Mouse (Mus musculus) cortical plate, adult 2 months (tissue): ENCODE results near the gene Aspa. TPM values are rescaled to one million over a fixed set of nuclear protein-coding genes. Genes with fewer than 3 reads are reported as not detected.
"Not testable (repeated sequence)": the region's sequence is repeated elsewhere in the genome, so short reads cannot be mapped to it uniquely, and the experiment has no call there.

ENCODE experiments used
- H3K27ac ChIP-seq: fragments of 200-500 bp; 2 replicates; pipeline ENCODE4 v1.5.1; 2012; ENCODE audit warnings: low read length, control low read depth, inconsistent platforms; ENCODE audit not compliant: insufficient read depth
- H3K4me1 ChIP-seq: fragments of 200-500 bp; 2 replicates; pipeline ENCODE4 v1.6.1; 2011; ENCODE audit warnings: low read length; ENCODE audit not compliant: control insufficient read depth, insufficient read depth
- H3K4me3 ChIP-seq: fragments of 200-500 bp; 2 replicates; pipeline ENCODE4 v1.5.1; 2011; ENCODE audit warnings: mild to moderate bottlenecking, low read length, control low read depth; ENCODE audit not compliant: insufficient read depth
- CTCF ChIP-seq: fragments of 200-500 bp; IDR thresholded peaks from 2 replicates; pipeline ENCODE4 v1.5.1; 2011; ENCODE audit warnings: mild to moderate bottlenecking, control low read depth, low read length; ENCODE audit not compliant: insufficient read depth; ENCODE audit errors: extremely low read depth
- POLR2A ChIP-seq: fragments of 200-500 bp; IDR thresholded peaks from 2 replicates; pipeline ENCODE4 v1.6.1; 2011; ENCODE audit warnings: mild to moderate bottlenecking, low read length, control low read depth; ENCODE audit not compliant: insufficient read depth; ENCODE audit errors: extremely low read depth
- polyA plus RNA-seq: library from polyadenylated mRNA; depleted of rRNA; stranded (reverse); fragments of >200 nt; gene quantifications from 2 replicates; pipeline ENCODE4 v1.2.3, GENCODE M21; 2012; rRNA removed

Aspa gene
- polyA plus RNA-seq = 29.5 and 34.3 TPM in 2 replicates

GRCm38 (mm10) chr11:73329442-73329841 lies at the start of gene Aspa, which contains the start of the genes Gm49340 and Spata22:
Aspa (minus strand) TSS chr11:73329596.
Gm49340 (plus strand) TSS chr11:73329741.
Spata22 (plus strand) TSS chr11:73329741.
- TF ChIP-seq CTCF = no peak
- Histone ChIP-seq H3K27ac (no peak within 1 kb of the TSS), H3K4me3 (no peak within 1 kb of the TSS), H3K4me1 (no peaks in the 10 kb centered on the region)

- TF ChIP-seq CTCF (no peak), POLR2A (no peak)
- Histone ChIP-seq H3K4me3 (no peak within 1 kb of the TSS), H3K4me1 (no peaks in the 10 kb centered on the region), H3K27ac (no peak within 1 kb of the TSS)
Observed at GRCm38 (mm10) chr11:73370946-73371345, 41.5 kb upstream of the Aspa start, which contains the start of gene Olfr376. Olfr376 (plus strand) TSS chr11:73371246.

GRCm38 (mm10) chr11:73350483-73350882 lies 21.1 kb upstream of the Aspa start, which contains the start of gene Olfr20:
Olfr20 (plus strand) TSS chr11:73350783.
- TF ChIP-seq POLR2A (no peak), CTCF (no peak)
- no peak within 1 kb of the TSS for H3K27ac ChIP-seq
- H3K4me3 ChIP-seq = no peak within 1 kb of the TSS
- H3K4me1 ChIP-seq = no peaks in the 10 kb centered on the region

- H3K27ac ChIP-seq = no peak overlapping the region
- H3K4me1 ChIP-seq = no peaks in the 10 kb centered on the region
- no peak for TF ChIP-seq POLR2A
- TF ChIP-seq CTCF = no peak
- H3K4me3 ChIP-seq = no peak overlapping the region
Observed at GRCm38 (mm10) chr11:73336919-73337318, 7.5 kb upstream of the Aspa start.

- Histone ChIP-seq H3K4me1 (no peaks in the 10 kb centered on the region), H3K27ac (no peak overlapping the region), H3K4me3 (no peak overlapping the region)
- TF ChIP-seq CTCF (no peak), POLR2A (no peak)
Observed at GRCm38 (mm10) chr11:73333357-73333756, 4.0 kb upstream of the Aspa start.

- TF ChIP-seq CTCF = no peak
- no peak for TF ChIP-seq POLR2A
- H3K27ac ChIP-seq = no peak overlapping the region
Observed at GRCm38 (mm10) chr11:73327361-73327760, 2.0 kb downstream of the Aspa start.

GRCm38 (mm10) chr11:73326485-73326886 lies 2.9 kb downstream of the Aspa start:
- H3K4me1 ChIP-seq = no peaks in the 10 kb centered on the region
- H3K4me3 ChIP-seq = no peak overlapping the region
- no peak overlapping the region for H3K27ac ChIP-seq
- TF ChIP-seq CTCF = no peak
- TF ChIP-seq POLR2A = no peak

More at GRCm38 (mm10) chr11:73327361-73327760, 2.0 kb downstream of the Aspa start:
- Histone ChIP-seq H3K4me3 (no peak overlapping the region), H3K4me1 (no peaks in the 10 kb centered on the region)

GRCm38 (mm10) chr11:73323906-73324830 lies 5.2 kb downstream of the Aspa start:
- H3K27ac ChIP-seq = peak overlapping the region; percentile 73; the same call in 1 of the 2 replicates
- no peaks in the 10 kb centered on the region for H3K4me1 ChIP-seq
- no peak for TF ChIP-seq CTCF
- TF ChIP-seq POLR2A = no peak
- peak overlapping the region; percentile 30 for H3K4me3 ChIP-seq

GRCm38 (mm10) chr11:73321064-73321463 lies 8.3 kb downstream of the Aspa start:
- not testable (repeated sequence) for H3K27ac ChIP-seq, H3K4me1 ChIP-seq, H3K4me3 ChIP-seq

GRCm38 (mm10) chr11:73318581-73318980 lies 10.8 kb downstream of the Aspa start:
- H3K4me1 ChIP-seq, H3K4me3 ChIP-seq: not testable (repeated sequence)

More at GRCm38 (mm10) chr11:73318581-73318980, 10.8 kb downstream of the Aspa start:
- not testable (repeated sequence) for H3K27ac ChIP-seq
